Mouse (Mus musculus) hindbrain, embryonic 14.5 days (tissue): ENCODE data around the gene Pde11a. TPM values are rescaled to one million over a fixed set of nuclear protein-coding genes. Genes with fewer than 3 reads are reported as not detected.

ENCODE experiments used
- ATAC-seq: fragments of 200-750 bp; cut with Nextera tagmentation; 2 replicates; pipeline ENCODE4 v1.8.0; 2017; ENCODE audit warnings: moderate number of reproducible peaks, mild to moderate bottlenecking, moderate TSS enrichment, moderate library complexity; ENCODE audit not compliant: low FRiP score
- DNase-seq: peaks from one replicate; pipeline ENCODE4 v3.0.0-alpha.2; 2015; ENCODE audit warnings: low spot score
- H3K27ac ChIP-seq: fragments of 300-500 bp; sonication (generic); 2 replicates; pipeline ENCODE4 v1.5.1; 2014; ENCODE audit warnings: mild to moderate bottlenecking, moderate library complexity
- H3K27me3 ChIP-seq: fragments of 300-500 bp; sonication (generic); 2 replicates; pipeline ENCODE4 v1.6.1; 2014; ENCODE audit warnings: mild to moderate bottlenecking, low read length, mixed read lengths; ENCODE audit not compliant: control insufficient read depth, insufficient read depth
- H3K36me3 ChIP-seq: fragments of 300-500 bp; sonication (generic); replicated peaks from 2 replicates; pipeline ENCODE4 v1.6.1; 2014; ENCODE audit not compliant: control insufficient read depth, insufficient read depth
- H3K4me1 ChIP-seq: fragments of 300-500 bp; sonication (generic); replicated peaks from 2 replicates; pipeline ENCODE4 v1.6.1; 2014; ENCODE audit warnings: antibody characterized with exemption, low read length, mixed read lengths; ENCODE audit not compliant: control insufficient read depth, insufficient read depth
- H3K4me2 ChIP-seq: fragments of 300-500 bp; sonication (generic); replicated peaks from 2 replicates; pipeline ENCODE4 v1.6.1; 2014; ENCODE audit warnings: mild to moderate bottlenecking, moderate library complexity
- H3K4me3 ChIP-seq: fragments of 300-500 bp; sonication (generic); replicated peaks from 2 replicates; pipeline ENCODE4 v1.5.1; 2014; ENCODE audit warnings: mild to moderate bottlenecking, low read length
- H3K9ac ChIP-seq: fragments of 300-500 bp; sonication (generic); 2 replicates; pipeline ENCODE4 v1.6.1; 2014
- H3K9me3 ChIP-seq: fragments of 300-500 bp; sonication (generic); 2 replicates; pipeline ENCODE4 v1.6.1; 2016; ENCODE audit warnings: low read length; ENCODE audit not compliant: control insufficient read depth
- WGBS: fragments of 180-500 bp; shearing (Covaris S2); extraction: QIAGEN DNeasy Blood & Tissue Kit; methylation state at CpG from one replicate; pipeline ENCODE4 v1.1.7; 2014; 5-methylcytosine and 5-hydroxymethylcytosine counted together
- polyA plus RNA-seq: library from polyadenylated mRNA; unstranded; fragments of >200 nt; fragmentation: Nextera tagmentation; extraction: Ambion mirVana; gene quantifications from 2 replicates; pipeline ENCODE4 v1.2.1, GENCODE M21; 2014

Pde11a gene
- polyA plus RNA-seq, 1 experiment from 2014 or later: 1.7 TPM

DNA sequence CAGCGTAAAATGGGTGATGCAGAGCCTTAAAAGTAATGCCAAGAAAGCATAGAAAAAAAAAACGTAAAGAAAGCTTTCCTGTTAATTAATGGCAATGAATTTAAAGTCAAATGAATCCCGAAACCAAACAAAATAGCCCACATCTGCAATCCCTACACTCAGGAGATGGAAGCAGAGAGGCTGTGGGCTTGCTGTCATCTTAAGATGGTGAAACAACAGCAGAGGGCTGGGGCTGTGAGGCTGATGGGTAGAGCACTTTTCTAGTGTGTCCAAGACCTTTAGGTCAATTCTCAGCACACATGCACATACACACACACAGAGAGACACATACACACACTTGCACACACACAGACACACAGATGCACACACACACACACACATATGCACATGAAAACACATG, 12.4 kb downstream of the Pde11a start:
- no peaks in the 10 kb centered on the region for H3K9me3 ChIP-seq
- no peak overlapping the region for H3K4me3 ChIP-seq
- ATAC-seq: no peak
- 94% methylated on average over 3 of the region's 3 CpGs for WGBS
- no peaks in the 10 kb centered on the region for H3K4me1 ChIP-seq
- no peak for DNase-seq
- H3K9ac ChIP-seq: no peak overlapping the region
- H3K27ac ChIP-seq: no peak overlapping the region
- no peaks in the 10 kb centered on the region for H3K27me3 ChIP-seq
- H3K36me3 ChIP-seq: no peaks in the 10 kb centered on the region
- no peak overlapping the region for H3K4me2 ChIP-seq

DNA sequence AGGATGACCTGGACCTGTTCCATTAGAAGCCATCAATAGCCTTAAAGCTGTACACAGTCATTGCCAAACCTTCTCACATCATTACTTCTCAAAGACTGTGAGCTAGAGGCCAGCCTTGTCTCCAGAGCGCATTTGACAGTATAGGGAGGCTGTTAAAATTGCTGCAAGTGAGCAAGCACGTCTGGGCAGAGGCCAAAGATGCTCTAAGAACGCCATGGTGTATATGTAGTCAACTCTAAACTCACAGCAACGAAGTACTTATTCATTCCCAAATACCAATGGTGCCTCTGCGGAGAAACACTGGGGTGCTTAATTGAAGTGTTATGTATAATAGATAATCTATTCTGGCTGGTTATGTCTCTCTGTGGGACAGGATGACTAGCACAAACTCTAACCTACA, 14.1 kb downstream of the Pde11a start:
- no peaks in the 10 kb centered on the region for H3K36me3 ChIP-seq
- ATAC-seq (no peak), DNase-seq (no peak)
- WGBS: 80% methylated on average over 5 of the region's 5 CpGs
- no peak overlapping the region for H3K27ac ChIP-seq
- no peak overlapping the region for H3K4me2 ChIP-seq
- H3K9ac ChIP-seq: no peak overlapping the region
- no peaks in the 10 kb centered on the region for H3K27me3 ChIP-seq
- no peak overlapping the region for H3K4me3 ChIP-seq
- no peaks in the 10 kb centered on the region for H3K4me1 ChIP-seq
- no peaks in the 10 kb centered on the region for H3K9me3 ChIP-seq

DNA sequence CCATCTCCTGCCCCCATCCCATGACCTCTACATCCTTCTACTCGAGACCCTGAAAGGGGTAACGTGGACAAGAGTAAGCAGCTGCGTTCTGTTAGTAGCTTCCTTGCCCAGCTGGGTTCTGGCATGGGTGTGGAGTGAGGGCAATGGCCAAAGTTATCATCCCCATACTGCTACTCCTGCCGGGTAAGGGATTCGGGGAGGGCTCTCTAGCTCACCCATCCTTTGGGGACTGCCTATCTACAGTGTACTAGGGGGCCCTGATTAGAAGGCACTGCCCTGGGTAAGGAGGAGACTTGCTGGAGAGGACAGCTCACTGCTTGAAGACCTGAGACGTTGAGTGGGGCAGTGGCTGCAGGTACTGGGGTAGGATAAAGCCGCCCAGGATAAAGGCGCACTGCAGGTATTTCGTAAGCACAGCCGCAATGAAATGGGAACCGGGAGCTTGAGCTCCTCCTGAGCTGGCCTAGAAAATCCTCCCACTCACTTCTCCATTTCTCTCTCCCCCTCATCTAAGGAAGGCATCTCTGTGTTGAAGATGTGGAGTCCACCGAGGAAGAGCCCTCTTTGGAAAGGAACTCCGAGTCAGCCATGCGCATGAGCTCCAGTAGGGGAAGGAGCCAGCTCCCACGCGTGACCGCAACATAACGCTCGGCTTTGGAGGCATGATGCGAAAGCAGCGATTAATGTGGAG, 15.2 kb downstream of the Pde11a start:
- Histone ChIP-seq H3K9me3 (no peaks in the 10 kb centered on the region), H3K9ac (no peak overlapping the region)
- 88% methylated on average over 21 of the region's 21 CpGs for WGBS

DNA sequence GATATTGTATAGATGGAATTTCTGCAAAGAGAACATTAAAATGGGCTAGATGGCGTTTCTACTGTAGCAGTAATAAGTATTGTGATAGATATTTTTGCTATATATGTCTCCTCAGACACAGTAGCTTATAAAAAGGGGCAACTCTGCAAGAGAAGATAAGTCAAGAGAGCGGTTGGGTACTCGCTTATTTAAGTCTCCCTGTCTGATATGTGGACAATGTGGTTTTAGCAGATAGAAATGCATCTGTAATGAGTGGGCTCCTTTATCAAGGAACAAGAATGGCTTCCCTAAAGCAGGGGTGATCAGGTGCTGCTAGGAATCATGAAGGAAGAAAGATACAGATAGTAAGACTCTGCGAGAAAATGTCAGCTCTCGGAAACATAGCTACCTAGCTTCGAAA, 18.2 kb downstream of the Pde11a start:
- Histone ChIP-seq H3K4me3 (no peak overlapping the region), H3K27me3 (no peaks in the 10 kb centered on the region), H3K36me3 (no peaks in the 10 kb centered on the region), H3K4me2 (no peak overlapping the region), H3K4me1 (no peaks in the 10 kb centered on the region), H3K9me3 (no peaks in the 10 kb centered on the region), H3K9ac (no peak overlapping the region), H3K27ac (no peak overlapping the region)
- 90% methylated on average over 6 of the region's 6 CpGs for WGBS
- ATAC-seq: no peak
- DNase-seq: no peak

More for the DNA sequence above, 15.2 kb downstream of the Pde11a start:
- no peak overlapping the region for H3K4me2 ChIP-seq
- H3K36me3 ChIP-seq: no peaks in the 10 kb centered on the region
- no peak overlapping the region for H3K4me3 ChIP-seq
- no peak overlapping the region for H3K27ac ChIP-seq
- DNase-seq: no peak
- no peaks in the 10 kb centered on the region for H3K4me1 ChIP-seq
- ATAC-seq: no peak
- no peaks in the 10 kb centered on the region for H3K27me3 ChIP-seq

DNA sequence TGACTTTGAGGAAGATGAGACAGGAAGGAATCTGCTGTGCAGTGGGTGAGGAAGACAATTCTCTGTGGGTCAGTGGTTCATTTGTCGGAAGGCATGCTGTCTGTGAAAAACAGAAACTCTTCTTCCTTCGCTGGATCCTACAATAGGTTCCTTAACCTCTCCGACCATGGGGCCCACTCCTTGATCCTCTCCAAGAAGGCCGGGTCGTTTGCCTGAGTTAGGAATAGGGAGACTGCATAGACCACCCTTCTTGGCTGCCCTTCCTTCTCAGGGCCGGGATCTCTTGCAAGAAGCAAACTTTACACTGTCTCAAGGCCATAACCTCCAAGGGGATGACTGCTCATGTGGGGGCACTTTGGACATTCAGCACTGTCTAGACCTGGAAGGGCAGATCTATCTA, 19.3 kb downstream of the Pde11a start:
- no peaks in the 10 kb centered on the region for H3K27me3 ChIP-seq
- no peaks in the 10 kb centered on the region for H3K4me1 ChIP-seq
- H3K36me3 ChIP-seq: no peaks in the 10 kb centered on the region
- H3K9me3 ChIP-seq: no peaks in the 10 kb centered on the region
- 89% methylated on average over 6 of the region's 6 CpGs for WGBS
- DNase-seq: no peak
- no peak overlapping the region for H3K4me2 ChIP-seq
- no peak overlapping the region for H3K4me3 ChIP-seq
- H3K9ac ChIP-seq: no peak overlapping the region
- no peak for ATAC-seq
- H3K27ac ChIP-seq: no peak overlapping the region

DNA sequence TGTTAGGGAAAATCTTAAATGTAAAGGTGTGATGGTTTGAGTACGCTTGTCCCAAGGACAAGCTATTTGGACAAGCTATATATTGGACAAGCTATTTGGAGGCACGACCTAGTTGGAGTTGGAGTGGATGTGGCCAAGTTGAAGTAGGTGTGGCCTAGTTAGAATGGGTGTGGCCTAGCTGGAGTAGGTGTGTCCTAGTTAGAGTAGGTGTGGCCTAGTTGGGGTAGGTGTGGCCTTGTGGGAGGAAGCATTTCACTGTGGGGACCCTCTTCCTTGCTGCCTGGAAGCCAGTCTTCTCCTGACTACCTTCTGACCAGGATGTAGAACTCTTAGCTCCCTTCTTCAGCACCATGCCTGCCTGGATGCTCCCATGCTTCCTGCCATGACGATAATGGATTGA, 50.9 kb downstream of the Pde11a start:
- 95% methylated on average over 3 of the region's 3 CpGs for WGBS

DNA sequence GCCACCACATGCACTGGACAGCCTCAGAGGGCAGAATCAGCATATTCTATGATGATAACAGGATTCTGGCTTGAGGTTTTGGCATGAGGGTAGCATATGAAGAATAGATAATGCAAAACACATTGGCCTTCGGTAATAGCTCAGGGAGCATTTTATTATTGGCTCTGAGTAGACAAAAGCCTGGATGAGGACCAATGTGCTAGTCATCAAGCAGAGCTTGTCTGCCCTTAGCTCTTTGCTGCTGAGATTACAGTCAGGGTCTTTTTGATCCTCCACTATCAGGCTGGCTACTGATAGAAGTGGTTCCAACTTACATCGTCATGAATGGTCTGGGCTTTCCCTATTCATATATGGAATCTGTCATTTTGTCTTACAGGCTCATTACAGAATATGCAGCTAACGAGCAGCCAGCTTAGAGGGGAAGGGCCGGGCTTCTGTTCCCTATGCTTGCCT, 52.3 kb downstream of the Pde11a start:
- no peak overlapping the region for H3K4me3 ChIP-seq
- DNase-seq (no peak), ATAC-seq (no peak)
- no peaks in the 10 kb centered on the region for H3K4me1 ChIP-seq
- WGBS: 74% methylated on average over 4 of the region's 4 CpGs
- no peaks in the 10 kb centered on the region for H3K36me3 ChIP-seq
- H3K9ac ChIP-seq: no peak overlapping the region
- no peak overlapping the region for H3K27ac ChIP-seq
- H3K9me3 ChIP-seq: no peaks in the 10 kb centered on the region
- H3K4me2 ChIP-seq: no peak overlapping the region
- H3K27me3 ChIP-seq: no peaks in the 10 kb centered on the region

More for the DNA sequence above, 50.9 kb downstream of the Pde11a start:
- H3K27me3 ChIP-seq: no peaks in the 10 kb centered on the region
- no peak overlapping the region for H3K27ac ChIP-seq
- H3K36me3 ChIP-seq: no peaks in the 10 kb centered on the region
- H3K4me3 ChIP-seq: no peak overlapping the region
- DNase-seq: no peak
- no peaks in the 10 kb centered on the region for H3K9me3 ChIP-seq
- H3K4me2 ChIP-seq: no peak overlapping the region
- no peak for ATAC-seq
- H3K9ac ChIP-seq: no peak overlapping the region
- no peaks in the 10 kb centered on the region for H3K4me1 ChIP-seq

DNA sequence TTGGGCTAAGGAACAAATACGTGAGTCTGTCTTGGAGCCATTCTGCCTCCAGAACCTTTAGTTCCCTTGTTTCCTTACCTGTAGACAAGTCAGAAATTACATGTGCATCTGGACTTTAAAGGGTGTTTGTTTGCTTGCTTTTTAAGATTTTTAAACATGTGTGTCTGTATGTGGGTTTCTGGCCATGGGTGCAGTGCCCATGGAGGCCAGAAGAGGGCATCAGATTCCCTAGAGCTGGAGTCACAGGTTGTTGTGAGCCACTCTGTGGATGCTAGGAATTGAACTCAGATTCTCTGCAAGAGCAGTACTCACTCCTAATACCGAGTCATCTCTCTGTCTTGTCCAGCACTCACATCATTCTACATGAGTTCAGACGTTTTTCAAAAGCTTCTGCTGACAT, 53.4 kb downstream of the Pde11a start:
- no peak overlapping the region for H3K27ac ChIP-seq
- no peak for ATAC-seq
- no peak for DNase-seq
- 85% methylated on average over 3 of the region's 3 CpGs for WGBS
- no peak overlapping the region for H3K4me2 ChIP-seq
- no peaks in the 10 kb centered on the region for H3K4me1 ChIP-seq
- H3K27me3 ChIP-seq: no peaks in the 10 kb centered on the region
- no peaks in the 10 kb centered on the region for H3K36me3 ChIP-seq
- H3K9me3 ChIP-seq: no peaks in the 10 kb centered on the region
- H3K4me3 ChIP-seq: no peak overlapping the region
- no peak overlapping the region for H3K9ac ChIP-seq

DNA sequence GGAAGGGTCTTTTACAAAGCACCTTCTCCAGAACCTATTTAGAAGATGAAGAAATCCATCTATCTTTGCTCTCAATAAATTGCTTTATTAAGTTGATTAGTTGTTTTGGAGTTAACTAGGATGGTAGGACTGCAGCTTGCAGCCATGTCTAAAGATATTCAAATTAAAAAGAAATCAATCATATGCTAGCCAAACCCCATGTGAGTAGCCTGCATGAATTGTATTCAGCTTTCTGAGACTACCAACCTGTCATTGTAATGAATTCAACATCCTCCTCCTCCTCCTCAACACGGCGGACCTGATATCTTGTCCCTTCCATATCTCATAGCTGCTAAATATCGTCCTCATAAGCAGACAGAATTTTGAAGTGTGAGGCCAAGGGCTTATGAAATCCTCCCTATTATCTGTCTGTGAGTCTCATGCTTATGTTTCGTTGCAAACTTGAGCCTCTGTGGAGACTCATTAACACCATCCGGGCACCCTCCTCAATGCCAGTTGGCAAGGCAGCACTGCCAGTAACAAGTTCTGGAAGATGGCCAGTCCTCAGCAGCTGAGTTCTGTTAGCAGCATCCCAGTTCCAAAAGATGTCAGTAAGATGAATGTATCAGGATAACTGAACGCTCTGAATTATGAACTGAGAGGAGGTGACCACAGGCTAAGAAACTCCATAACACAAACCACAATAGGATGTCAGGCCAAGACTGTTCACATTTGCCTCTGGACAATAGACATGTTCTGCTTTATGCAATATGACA, 55.0 kb downstream of the Pde11a start:
- Histone ChIP-seq H3K9me3 (no peaks in the 10 kb centered on the region), H3K4me2 (no peak overlapping the region), H3K27me3 (no peaks in the 10 kb centered on the region), H3K4me3 (no peak overlapping the region), H3K27ac (no peak overlapping the region), H3K9ac (no peak overlapping the region), H3K36me3 (no peaks in the 10 kb centered on the region), H3K4me1 (no peaks in the 10 kb centered on the region)
- ATAC-seq (peak; percentile 66; the same call in 1 of the 2 replicates), DNase-seq (peak; percentile 67)
- WGBS: 71% methylated on average over 6 of the region's 6 CpGs
